Mouse (Mus musculus) cerebellum, adult 2 months (tissue): Measurements from ENCODE around the gene Lrcol1. TPM values are rescaled to one million over a fixed set of nuclear protein-coding genes. Genes with fewer than 3 reads are reported as not detected.

Experiments
- DNase-seq, 2 experiments: peaks; one replicate each; pipeline ENCODE4 v3.0.0; 2021
- H3K27ac ChIP-seq: fragments of 200-500 bp; 2 replicates; pipeline ENCODE4 v1.5.1; 2012; ENCODE audit warnings: low read length, control low read depth, inconsistent platforms; ENCODE audit not compliant: insufficient read depth
- H3K27me3 ChIP-seq: fragments of 200-500 bp; 2 replicates; pipeline ENCODE4 v1.6.1; 2012; ENCODE audit warnings: inconsistent platforms, mild to moderate bottlenecking, low read length, moderate library complexity; ENCODE audit not compliant: control insufficient read depth, insufficient read depth
- H3K4me1 ChIP-seq: fragments of 200-500 bp; 2 replicates; pipeline ENCODE4 v1.6.1; 2011; ENCODE audit warnings: low read length; ENCODE audit not compliant: control insufficient read depth, insufficient read depth
- H3K4me3 ChIP-seq: fragments of 200-500 bp; replicated peaks from 2 replicates; pipeline ENCODE3; 2011; ENCODE audit warnings: mild to moderate bottlenecking, low read depth, low read length, control low read depth; ENCODE audit not compliant: insufficient read depth
- CTCF ChIP-seq: fragments of 200-500 bp; IDR thresholded peaks from 2 replicates; pipeline ENCODE4 v1.5.1; 2011; ENCODE audit warnings: low read depth, mild to moderate bottlenecking, control low read depth, low read length, moderate library complexity, borderline replicate concordance; ENCODE audit not compliant: insufficient read depth
- POLR2A ChIP-seq: fragments of 200-500 bp; IDR thresholded peaks from 2 replicates; pipeline ENCODE4 v1.6.1; 2011; ENCODE audit warnings: low read length, control low read depth, borderline replicate concordance; ENCODE audit not compliant: insufficient read depth
- WGBS: fragments of 180-500 bp; shearing (Covaris S2); methylation state at CpG from one replicate; pipeline ENCODE4 v1.1.7; 2018; 5-methylcytosine and 5-hydroxymethylcytosine counted together
- polyA plus RNA-seq: library from polyadenylated mRNA; depleted of rRNA; stranded (reverse); fragments of >200 nt; gene quantifications from 2 replicates; pipeline ENCODE4 v1.2.3, GENCODE M21; 2012

The Lrcol1 gene
- polyA plus RNA-seq, 1 experiment, result not detected

GRCm38 (mm10) chr5:110376802-110377433, 32.4 kb downstream of the Lrcol1 start:
- Histone ChIP-seq H3K27me3 (no peaks in the 10 kb centered on the region), H3K4me1 (peaks cover 14% of the 10 kb centered on the region), H3K27ac (no peak overlapping the region), H3K4me3 (no peak overlapping the region)
- WGBS, result 47% methylated on average over 8 of the region's 8 CpGs
- TF ChIP-seq POLR2A, result no peak
- peak; percentile 91 for TF ChIP-seq CTCF
- peak; percentile 83 to 92 for DNase-seq

- H3K27me3 ChIP-seq, result no peaks in the 10 kb centered on the region
- H3K4me3 ChIP-seq, result no peak overlapping the region
- WGBS, result 60% methylated on average over 20 of the region's 20 CpGs
- peaks cover 21% of the 10 kb centered on the region for H3K4me1 ChIP-seq
- no peak overlapping the region for H3K27ac ChIP-seq
- TF ChIP-seq CTCF (no peak), POLR2A (no peak)
- peak in 1 of 2 experiments; percentile 34 for DNase-seq
Measured at GRCm38 (mm10) chr5:110378181-110378583, 33.7 kb downstream of the Lrcol1 start.

DNA sequence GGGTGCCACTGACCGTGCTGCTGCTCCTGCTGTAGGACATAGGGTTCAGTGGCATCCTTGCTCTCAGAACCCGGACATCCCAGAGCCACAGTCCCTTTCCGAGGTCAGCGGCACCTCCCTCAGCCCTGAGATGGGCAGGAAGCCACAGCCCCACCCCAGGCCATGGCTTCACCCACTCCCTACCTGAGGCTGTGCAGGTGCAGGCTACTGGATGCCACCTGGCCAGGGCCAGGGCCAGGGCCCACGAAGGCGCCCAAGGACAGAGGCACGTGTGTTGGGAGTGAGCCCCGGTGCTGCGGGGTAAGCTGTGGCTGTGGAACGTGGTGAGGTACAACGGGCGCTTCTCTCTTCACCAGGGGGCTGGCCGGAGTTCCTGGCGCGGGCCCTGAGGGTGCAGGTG, 34.6 kb downstream of the Lrcol1 start:
- no peak for TF ChIP-seq CTCF
- TF ChIP-seq POLR2A, result no peak
- H3K27me3 ChIP-seq, result no peaks in the 10 kb centered on the region
- peaks cover 24% of the 10 kb centered on the region for H3K4me1 ChIP-seq
- 0 out of 2 replicates have a peak overlapping the region, but pooled peaks have one; percentile 10 for H3K27ac ChIP-seq
- peak; percentile 40 to 49 for DNase-seq
- no peak overlapping the region for H3K4me3 ChIP-seq
- WGBS, result 44% methylated on average over 15 of the region's 15 CpGs

- DNase-seq, result no peak
- WGBS, result 79% methylated on average over 4 of the region's 4 CpGs
- Histone ChIP-seq H3K4me1 (peaks cover 30% of the 10 kb centered on the region), H3K27me3 (no peaks in the 10 kb centered on the region), H3K4me3 (no peak overlapping the region), H3K27ac (no peak overlapping the region)
- TF ChIP-seq CTCF, result peak; percentile 20; the same call in 1 of the 2 replicates
- TF ChIP-seq POLR2A, result no peak
Measured at GRCm38 (mm10) chr5:110379823-110380222, 35.3 kb downstream of the Lrcol1 start.

DNA sequence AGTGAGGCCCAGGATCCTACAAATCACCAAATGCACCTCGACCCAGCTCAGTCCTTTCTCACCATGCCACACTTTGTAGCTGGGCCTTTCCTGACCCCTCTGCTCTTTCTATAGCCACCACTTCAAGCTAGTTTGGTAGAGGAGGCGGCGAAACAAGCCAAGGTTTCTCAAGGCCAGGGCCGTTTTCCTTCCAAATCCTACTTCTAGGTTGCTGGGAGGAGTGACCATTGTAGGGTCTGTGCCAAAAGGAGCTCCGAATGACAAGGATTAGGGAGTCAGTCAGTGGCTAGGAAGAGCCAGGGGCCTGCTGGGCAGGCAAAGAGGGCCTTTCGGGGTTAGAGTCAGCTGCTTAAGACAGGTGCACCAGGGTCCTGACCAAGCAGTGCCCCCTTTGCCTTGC, 40.0 kb downstream of the Lrcol1 start:
- H3K4me3 ChIP-seq, result peak overlapping the region; percentile 9
- peak in 1 of 2 experiments; percentile 48 for DNase-seq
- no peak for TF ChIP-seq CTCF
- TF ChIP-seq POLR2A, result no peak
- no peaks in the 10 kb centered on the region for H3K27me3 ChIP-seq
- WGBS, result 34% methylated on average over 6 of the region's 6 CpGs
- H3K4me1 ChIP-seq, result peaks cover 29% of the 10 kb centered on the region
- H3K27ac ChIP-seq, result no peak overlapping the region

DNA sequence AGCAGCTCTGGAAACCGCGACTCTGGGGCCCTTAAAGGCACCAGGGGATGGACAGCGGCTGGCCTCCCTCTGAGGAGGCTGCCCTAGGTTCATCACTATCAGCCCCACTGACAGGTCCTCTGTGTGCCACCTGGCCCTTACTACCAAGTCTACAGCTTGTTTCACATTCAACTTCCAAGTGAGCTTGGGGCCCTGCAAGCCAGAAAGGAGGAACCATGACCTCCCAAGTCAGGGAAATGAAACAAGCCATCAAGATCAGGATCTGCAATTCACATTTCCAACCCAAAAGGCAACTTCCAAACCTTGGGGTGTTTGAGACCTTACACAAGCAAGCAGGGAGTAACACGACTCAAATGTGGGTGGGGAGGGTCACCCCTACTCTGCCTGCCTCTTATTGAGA, 40.7 kb downstream of the Lrcol1 start:
- TF ChIP-seq CTCF, result no peak
- no peak for TF ChIP-seq POLR2A
- no peak overlapping the region; the same call in 1 of the 2 replicates for H3K27ac ChIP-seq

DNA sequence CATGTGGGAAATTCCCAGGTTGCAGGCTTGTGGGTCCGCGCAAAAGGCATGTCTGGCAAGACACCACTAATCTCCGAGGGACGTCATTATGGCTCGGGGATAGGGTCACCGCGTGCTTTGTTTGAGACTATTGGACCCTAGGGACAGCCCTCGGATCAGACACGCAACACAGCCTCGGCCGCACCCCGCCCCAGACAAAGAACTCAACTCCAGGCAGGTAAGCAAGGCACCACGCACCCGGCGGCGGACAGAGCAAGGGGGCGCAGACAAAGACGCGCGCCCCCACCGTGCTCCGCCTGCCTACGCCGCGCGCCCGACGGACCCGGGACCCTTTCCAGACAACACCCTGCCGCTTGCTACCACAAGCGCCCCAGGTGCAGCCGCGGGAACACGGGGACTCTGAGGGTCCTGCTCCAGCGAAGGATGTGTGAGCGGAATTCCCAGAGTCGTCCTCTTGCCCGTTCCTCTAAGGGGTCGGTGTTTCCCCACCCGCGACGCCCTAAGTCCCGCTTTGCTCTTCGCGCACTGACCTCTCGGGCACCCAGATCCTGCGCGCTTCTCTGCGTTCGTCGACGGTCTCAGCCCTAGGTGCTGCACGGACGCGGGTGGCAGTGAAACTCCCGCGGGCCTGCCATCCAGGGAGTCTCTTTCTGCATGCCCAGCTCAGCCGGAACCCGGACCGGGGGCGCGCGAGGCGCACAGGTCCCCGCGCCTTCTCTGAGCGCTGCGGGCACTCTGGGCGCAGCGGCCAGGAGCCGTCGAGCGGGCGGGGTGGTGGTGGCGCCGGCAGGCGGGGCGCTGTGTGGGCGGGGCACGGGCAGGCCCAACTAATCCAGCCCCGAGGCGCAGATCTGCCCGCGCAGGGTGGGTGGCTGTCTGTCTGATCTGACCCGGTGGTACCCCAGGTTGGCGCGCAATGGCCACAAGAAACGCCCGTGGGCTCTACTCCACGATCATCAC, 42.1 kb downstream of the Lrcol1 start:
- DNase-seq, result peak; percentile 75 to 79
- Histone ChIP-seq H3K27ac (peak overlapping the region; percentile 41; the same call in 1 of the 2 replicates), H3K4me3 (peak overlapping the region; percentile 67), H3K4me1 (peaks cover 46% of the 10 kb centered on the region), H3K27me3 (no peaks in the 10 kb centered on the region)
- WGBS, result 9% methylated on average over 90 of the region's 90 CpGs
- TF ChIP-seq POLR2A (peak; percentile 46; the same call in 1 of the 2 replicates), CTCF (no peak)

More for the DNA sequence above, 40.7 kb downstream of the Lrcol1 start:
- Histone ChIP-seq H3K4me3 (peak overlapping the region; percentile 20), H3K27me3 (no peaks in the 10 kb centered on the region), H3K4me1 (peaks cover 33% of the 10 kb centered on the region)
- DNase-seq, result no peak
- WGBS, result 68% methylated on average over 4 of the region's 4 CpGs
